Mouse (Mus musculus) retina, embryonic 14.5 days (tissue): ENCODE measurements around the gene Sbsn.
"Not testable (repeated sequence)": the region's sequence is repeated elsewhere in the genome, so short reads cannot be mapped to it uniquely, and the experiment has no call there.

Source experiments
- DNase-seq: peaks from one replicate; pipeline ENCODE4 v3.0.0-alpha.2; 2015; ENCODE audit warnings: low spot score

Gene Sbsn

GRCm38 (mm10) chr7:30751086-30751669, at the start of gene Sbsn:
TSS of gene Sbsn (plus strand) at chr7:30751471.
- no peak for DNase-seq

- DNase-seq: no peak
Measured at GRCm38 (mm10) chr7:30706214-30706882, 44.9 kb upstream of the Sbsn start.

GRCm38 (mm10) chr7:30707441-30707840, 43.8 kb upstream of the Sbsn start:
- no peak for DNase-seq

- no peak for DNase-seq
Measured at GRCm38 (mm10) chr7:30711942-30712341, 39.3 kb upstream of the Sbsn start, which contains the start of gene Atp4a. TSS of gene Atp4a (plus strand) at chr7:30712209.

- DNase-seq: peak; percentile 90
Measured at GRCm38 (mm10) chr7:30717006-30717715, 34.1 kb upstream of the Sbsn start.

GRCm38 (mm10) chr7:30717716-30718046, 33.6 kb upstream of the Sbsn start:
- no peak for DNase-seq

- no peak for DNase-seq
Measured at GRCm38 (mm10) chr7:30719669-30720068, 31.6 kb upstream of the Sbsn start.

- no peak for DNase-seq
Measured at GRCm38 (mm10) chr7:30721286-30721685, 30.0 kb upstream of the Sbsn start.

- DNase-seq: no peak
Measured at GRCm38 (mm10) chr7:30723274-30723953, 27.9 kb upstream of the Sbsn start.

- DNase-seq: no peak
Measured at GRCm38 (mm10) chr7:30728214-30728613, 23.1 kb upstream of the Sbsn start.

- DNase-seq: no peak
Measured at GRCm38 (mm10) chr7:30728739-30729395, 22.4 kb upstream of the Sbsn start.

GRCm38 (mm10) chr7:30729396-30730063, 21.7 kb upstream of the Sbsn start, which contains the start of gene Tmem147:
TSS of gene Tmem147 (minus strand) at chr7:30729540.
- DNase-seq: peak; percentile 97

- DNase-seq: not testable (repeated sequence)
Measured at GRCm38 (mm10) chr7:30730064-30730722, 21.1 kb upstream of the Sbsn start.

GRCm38 (mm10) chr7:30736211-30736610, 15.1 kb upstream of the Sbsn start:
- no peak for DNase-seq

- not testable (repeated sequence) for DNase-seq
Measured at GRCm38 (mm10) chr7:30742570-30742969, 8.7 kb upstream of the Sbsn start.

- not testable (repeated sequence) for DNase-seq
Measured at GRCm38 (mm10) chr7:30743617-30744016, 7.7 kb upstream of the Sbsn start, which contains the start of gene Gapdhs. TSS of gene Gapdhs (minus strand) at chr7:30743681.

GRCm38 (mm10) chr7:30744022-30744598, 7.2 kb upstream of the Sbsn start:
- peak; percentile 7 for DNase-seq

GRCm38 (mm10) chr7:30747525-30748204, 3.6 kb upstream of the Sbsn start:
- no peak for DNase-seq

GRCm38 (mm10) chr7:30749824-30750606, 1.3 kb upstream of the Sbsn start:
- DNase-seq: no peak
